Mouse (Mus musculus): ENCODE results near the gene Zfr2. TPM values are rescaled to one million over a fixed set of nuclear protein-coding genes. Genes with fewer than 3 reads are reported as not detected.

Zfr2 gene
- polyA plus RNA-seq, 1 experiment from 2014 or later, result 31.0 TPM

GRCm38 (mm10) chr10:81284719-81285118 is 51.8 kb downstream of the Zfr2 start:
- peak overlapping the region; percentile 76; the same call in 1 of the 2 replicates for H3K9ac ChIP-seq (ENCODE audit: low read depth, low read length)
- WGBS, result 14% methylated on average over 17 of the region's 17 CpGs
- peaks cover 15% of the 10 kb centered on the region for H3K27me3 ChIP-seq (ENCODE audit: control insufficient read depth, insufficient read depth, low read depth, low read length)
- no peak for ATAC-seq
- H3K4me3 ChIP-seq (ENCODE audit: low read depth, low read length), result 0 out of 2 replicates have a peak overlapping the region, but pooled peaks have one; percentile 52
- peaks cover 7% of the 10 kb centered on the region; the same call in 1 of the 2 replicates for H3K4me1 ChIP-seq (ENCODE audit: control insufficient read depth, insufficient read depth, low read length)
- H3K27ac ChIP-seq (ENCODE audit: low read length), result no peak overlapping the region
- no peaks in the 10 kb centered on the region for H3K36me3 ChIP-seq (ENCODE audit: control insufficient read depth, insufficient read depth, low read length)
- no peaks in the 10 kb centered on the region for H3K9me3 ChIP-seq (replicated peaks; ENCODE audit: control insufficient read depth, low read length, poor library complexity, severe bottlenecking)
- H3K4me2 ChIP-seq (ENCODE audit: low read length), result peak overlapping the region; percentile 86; the same call in 1 of the 2 replicates

- Histone ChIP-seq H3K9ac (ENCODE audit: low read depth, low read length) (peak overlapping the region; percentile 76), H3K27me3 (ENCODE audit: control insufficient read depth, insufficient read depth, low read depth, low read length) (peaks cover 24% of the 10 kb centered on the region), H3K9me3 (replicated peaks; ENCODE audit: control insufficient read depth, low read length, poor library complexity, severe bottlenecking) (no peaks in the 10 kb centered on the region), H3K36me3 (ENCODE audit: control insufficient read depth, insufficient read depth, low read length) (no peaks in the 10 kb centered on the region), H3K4me2 (ENCODE audit: low read length) (peak overlapping the region; percentile 86), H3K27ac (ENCODE audit: low read length) (0 out of 2 replicates have a peak overlapping the region, but pooled peaks have one; percentile 12), H3K4me1 (ENCODE audit: control insufficient read depth, insufficient read depth, low read length) (peaks cover 7% of the 10 kb centered on the region; the same call in 1 of the 2 replicates), H3K4me3 (ENCODE audit: low read depth, low read length) (peak overlapping the region; percentile 52)
- ATAC-seq, result peak; percentile 66
- WGBS, result 2% methylated on average over 54 of the region's 54 CpGs
Observed at GRCm38 (mm10) chr10:81285694-81286450, 52.9 kb downstream of the Zfr2 start.

- WGBS, result 50% methylated on average over 6 of the region's 6 CpGs
- Histone ChIP-seq H3K27me3 (ENCODE audit: control insufficient read depth, insufficient read depth, low read depth, low read length) (peaks cover 28% of the 10 kb centered on the region), H3K36me3 (ENCODE audit: control insufficient read depth, insufficient read depth, low read length) (no peaks in the 10 kb centered on the region), H3K9ac (ENCODE audit: low read depth, low read length) (no peak overlapping the region), H3K27ac (ENCODE audit: low read length) (no peak overlapping the region), H3K9me3 (replicated peaks; ENCODE audit: control insufficient read depth, low read length, poor library complexity, severe bottlenecking) (no peaks in the 10 kb centered on the region), H3K4me2 (ENCODE audit: low read length) (no peak overlapping the region), H3K4me1 (ENCODE audit: control insufficient read depth, insufficient read depth, low read length) (peaks cover 7% of the 10 kb centered on the region; the same call in 1 of the 2 replicates), H3K4me3 (ENCODE audit: low read depth, low read length) (no peak overlapping the region)
- ATAC-seq, result no peak
Observed at GRCm38 (mm10) chr10:81286586-81286985, 53.6 kb downstream of the Zfr2 start.

GRCm38 (mm10) chr10:81287513-81288157 is 54.7 kb downstream of the Zfr2 start:
- Histone ChIP-seq H3K4me1 (ENCODE audit: control insufficient read depth, insufficient read depth, low read length) (peaks cover 7% of the 10 kb centered on the region; the same call in 1 of the 2 replicates), H3K4me3 (ENCODE audit: low read depth, low read length) (no peak overlapping the region), H3K9ac (ENCODE audit: low read depth, low read length) (no peak overlapping the region), H3K4me2 (ENCODE audit: low read length) (no peak overlapping the region), H3K9me3 (replicated peaks; ENCODE audit: control insufficient read depth, low read length, poor library complexity, severe bottlenecking) (no peaks in the 10 kb centered on the region), H3K27ac (ENCODE audit: low read length) (no peak overlapping the region), H3K27me3 (ENCODE audit: control insufficient read depth, insufficient read depth, low read depth, low read length) (peaks cover 28% of the 10 kb centered on the region), H3K36me3 (ENCODE audit: control insufficient read depth, insufficient read depth, low read length) (no peaks in the 10 kb centered on the region)
- no peak for ATAC-seq
- 67% methylated on average over 8 of the region's 8 CpGs for WGBS

- 36% methylated on average over 6 of the region's 6 CpGs for WGBS
- Histone ChIP-seq H3K27me3 (ENCODE audit: control insufficient read depth, insufficient read depth, low read depth, low read length) (peaks cover 28% of the 10 kb centered on the region), H3K4me1 (ENCODE audit: control insufficient read depth, insufficient read depth, low read length) (peaks cover 7% of the 10 kb centered on the region; the same call in 1 of the 2 replicates), H3K36me3 (ENCODE audit: control insufficient read depth, insufficient read depth, low read length) (no peaks in the 10 kb centered on the region), H3K4me3 (ENCODE audit: low read depth, low read length) (no peak overlapping the region), H3K9me3 (replicated peaks; ENCODE audit: control insufficient read depth, low read length, poor library complexity, severe bottlenecking) (no peaks in the 10 kb centered on the region), H3K4me2 (ENCODE audit: low read length) (no peak overlapping the region), H3K9ac (ENCODE audit: low read depth, low read length) (no peak overlapping the region), H3K27ac (ENCODE audit: low read length) (no peak overlapping the region)
- no peak for ATAC-seq
Observed at GRCm38 (mm10) chr10:81288601-81289000, 55.6 kb downstream of the Zfr2 start.

GRCm38 (mm10) chr10:81289278-81289677 is 56.3 kb downstream of the Zfr2 start:
- no peaks in the 10 kb centered on the region for H3K36me3 ChIP-seq (ENCODE audit: control insufficient read depth, insufficient read depth, low read length)
- peaks cover 11% of the 10 kb centered on the region for H3K4me1 ChIP-seq (ENCODE audit: control insufficient read depth, insufficient read depth, low read length)
- no peak for ATAC-seq
- H3K9me3 ChIP-seq (replicated peaks; ENCODE audit: control insufficient read depth, low read length, poor library complexity, severe bottlenecking), result no peaks in the 10 kb centered on the region
- no peak overlapping the region for H3K9ac ChIP-seq (ENCODE audit: low read depth, low read length)
- no peak overlapping the region for H3K4me2 ChIP-seq (ENCODE audit: low read length)
- WGBS, result under 1% methylated on average over 7 of the region's 7 CpGs
- H3K27ac ChIP-seq (ENCODE audit: low read length), result no peak overlapping the region
- H3K4me3 ChIP-seq (ENCODE audit: low read depth, low read length), result no peak overlapping the region
- peaks cover 27% of the 10 kb centered on the region for H3K27me3 ChIP-seq (ENCODE audit: control insufficient read depth, insufficient read depth, low read depth, low read length)

- H3K4me1 ChIP-seq (ENCODE audit: control insufficient read depth, insufficient read depth, low read length), result peaks cover 15% of the 10 kb centered on the region
- ATAC-seq, result no peak
- 69% methylated on average over 14 of the region's 14 CpGs for WGBS
Observed at GRCm38 (mm10) chr10:81289811-81290210, 56.9 kb downstream of the Zfr2 start.

GRCm38 (mm10) chr10:81290698-81291460 is 57.9 kb downstream of the Zfr2 start:
- no peaks in the 10 kb centered on the region for H3K9me3 ChIP-seq (replicated peaks; ENCODE audit: control insufficient read depth, low read length, poor library complexity, severe bottlenecking)
- H3K4me3 ChIP-seq (ENCODE audit: low read depth, low read length), result peak overlapping the region; percentile 11; the same call in 1 of the 2 replicates
- no peak overlapping the region for H3K9ac ChIP-seq (ENCODE audit: low read depth, low read length)
- no peak for ATAC-seq
- H3K36me3 ChIP-seq (ENCODE audit: control insufficient read depth, insufficient read depth, low read length), result no peaks in the 10 kb centered on the region
- H3K27me3 ChIP-seq (ENCODE audit: control insufficient read depth, insufficient read depth, low read depth, low read length), result peaks cover 18% of the 10 kb centered on the region
- WGBS, result 14% methylated on average over 24 of the region's 24 CpGs
- peaks cover 19% of the 10 kb centered on the region for H3K4me1 ChIP-seq (ENCODE audit: control insufficient read depth, insufficient read depth, low read length)
- no peak overlapping the region for H3K27ac ChIP-seq (ENCODE audit: low read length)
- H3K4me2 ChIP-seq (ENCODE audit: low read length), result peak overlapping the region; percentile 23

More at GRCm38 (mm10) chr10:81289811-81290210, 56.9 kb downstream of the Zfr2 start:
- peaks cover 22% of the 10 kb centered on the region for H3K27me3 ChIP-seq (ENCODE audit: control insufficient read depth, insufficient read depth, low read depth, low read length)
- no peak overlapping the region for H3K27ac ChIP-seq (ENCODE audit: low read length)
- H3K4me3 ChIP-seq (ENCODE audit: low read depth, low read length), result no peak overlapping the region
- H3K9me3 ChIP-seq (replicated peaks; ENCODE audit: control insufficient read depth, low read length, poor library complexity, severe bottlenecking), result no peaks in the 10 kb centered on the region
- H3K9ac ChIP-seq (ENCODE audit: low read depth, low read length), result no peak overlapping the region
- no peak overlapping the region for H3K4me2 ChIP-seq (ENCODE audit: low read length)
- H3K36me3 ChIP-seq (ENCODE audit: control insufficient read depth, insufficient read depth, low read length), result no peaks in the 10 kb centered on the region
